In genomic region chr10:94354005-94354404, GRCm38 (mm10) we compare ENCODE assay signal across 29 mouse cellular contexts. TPM values are rescaled to one million over a fixed set of nuclear protein-coding genes. Genes with fewer than 3 reads are reported as not detected.
DNase-seq lines count a peak whose midpoint lies in the region; ATAC-seq lines count a peak whose summit lies in the region.
"Had no signal": no experiment of that assay in that cellular context is flagged by ENCODE, and none has a peak within 500 bp of the region (broad histone marks: within the 10 kb centered on the region; RNA-seq: fewer than 3 reads in every experiment).

No protein-coding gene starts in this region.

- ATAC-seq in common myeloid progenitor, adult 5-6 weeks (replicated peaks; ENCODE audit: low read depth, poor library complexity, severe bottlenecking): peak; percentile 63
- ATAC-seq in megakaryocyte, adult 5-6 weeks (ENCODE audit: poor library complexity, severe bottlenecking): peak; percentile 58
- ATAC-seq: activated CD4-positive, CD25-positive, alpha-beta regulatory T cell, adult 4 months; CD4-positive, CD25-positive, alpha-beta regulatory T cell, adult 4 months; forebrain, embryonic 16.5 days; hindbrain, postnatal 0 days; intestine, embryonic 15.5 days; midbrain, embryonic 16.5 days had no signal

- DNase-seq in layer of hippocampus, adult 11-12 months (ENCODE audit: low spot score): peak; percentile 27
- no peak for DNase-seq in layer of hippocampus, adult 18-20 months (ENCODE audit: low spot score in 2 of 2)
- peak; percentile 35 for DNase-seq in A20 (ENCODE audit: low read depth, low spot score)
- DNase-seq in kidney, adult 8-10 months: no peak
- DNase-seq in left cerebral cortex, postnatal 25 days (ENCODE audit: low spot score in 2 of 2): no peak
- no peak for DNase-seq in T-cell, adult 2 months (ENCODE audit: low spot score)
- DNase-seq: adrenal gland, adult 2 months; adrenal gland, postnatal 36 days; cerebellum, adult 2 months; cerebellum, postnatal 14 days; heart, adult 11 months; kidney, adult 9 months; kidney, postnatal 10 days; lung, embryonic 14.5 days; lung, postnatal 4 days; thymus, postnatal 14 days had no signal

- intact Hi-C loops in left cerebral cortex, postnatal 25 days (cut with DNase I): no loop called here

RNA-seq across cellular contexts. Expression of gene Tmcc3, which starts 42.3 kb away (rescaled TPM):
- 10 to 100 TPM; 52.9 to 56.6 TPM for total RNA-seq in layer of hippocampus, adult 18-20 months (2021)
- 0.37 and 5.1 TPM in 2 replicates for total RNA-seq in common myeloid progenitor, adult 5-6 weeks (2017)
- total RNA-seq in megakaryocyte, adult 5-6 weeks (2015): 2.1 and 4.8 TPM in 2 replicates
- total RNA-seq in megakaryocyte, adult 5-6 weeks (2017): 1.6 and 2.9 TPM in 2 replicates
- total RNA-seq in left cerebral cortex, postnatal 25 days (2021): 10 to 100 TPM; 23.1 to 23.6 TPM

RNA-seq across cellular contexts. Expression of gene Gm4792, which starts 55.5 kb away (rescaled TPM):
- not detected for total RNA-seq in layer of hippocampus, adult 18-20 months (2021)
- not detected in 2 replicates for total RNA-seq in common myeloid progenitor, adult 5-6 weeks (2017)
- total RNA-seq in megakaryocyte, adult 5-6 weeks (2015): not detected in 2 replicates
- not detected in 2 replicates for total RNA-seq in megakaryocyte, adult 5-6 weeks (2017)
- total RNA-seq in left cerebral cortex, postnatal 25 days (2021): not detected
- total RNA-seq: adrenal gland, adult 2 months; adrenal gland, postnatal 36 days; gastrocnemius, adult 8-10 months; heart, postnatal 25 days; layer of hippocampus, adult 8-10 months; layer of hippocampus, postnatal 25 days; left cerebral cortex, adult 8-10 months had no signal

Comparison
In these comparisons a context has a peak if more than half of its experiments do, and no peak if none do; other contexts are left out.
1. DNase-seq: peak in layer of hippocampus, adult 11-12 months (single experiment) and A20 (single experiment); none in layer of hippocampus, adult 18-20 months (0 of 2), kidney, adult 8-10 months (0 of 2), left cerebral cortex, postnatal 25 days (0 of 2) and T-cell, adult 2 months (single experiment).